Mouse (Mus musculus) liver, embryonic 14.5 days (tissue): ENCODE data around the gene Myl9.

Source experiments
- CTCF ChIP-seq: IDR thresholded peaks from 2 replicates; pipeline ENCODE4 v1.5.1; 2016; ENCODE audit warnings: antibody characterized with exemption, low read depth, control low read depth
- EP300 ChIP-seq: IDR thresholded peaks from 2 replicates; pipeline ENCODE4 v1.6.1; 2016; ENCODE audit warnings: antibody characterized with exemption, low read depth

DNA sequence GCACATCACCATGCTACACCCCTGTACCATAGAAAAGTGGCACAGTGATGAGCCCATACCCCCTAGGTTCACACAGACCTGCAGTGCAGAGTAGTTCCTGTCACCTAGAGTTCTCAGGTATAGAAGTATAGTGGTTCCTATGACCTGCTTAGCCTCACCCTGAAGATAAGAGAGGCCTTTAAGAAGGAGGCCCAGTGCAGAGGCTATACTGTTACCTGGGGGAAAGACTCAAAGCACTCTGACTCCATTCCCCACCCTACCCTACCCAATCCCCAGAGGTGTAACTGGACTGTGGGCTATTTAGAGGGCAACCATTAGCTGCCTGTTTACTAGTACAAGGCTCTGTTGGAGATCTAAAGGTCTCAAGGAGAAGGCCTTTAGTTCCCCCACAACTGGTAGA lies 43.6 kb upstream of the Myl9 start:
- TF ChIP-seq CTCF = no peak
- no peak for TF ChIP-seq EP300
